Mouse (Mus musculus): ENCODE results near the gene C1qc. TPM values are rescaled to one million over a fixed set of nuclear protein-coding genes. Genes with fewer than 3 reads are reported as not detected.

The C1qc gene
- 348 and 460 TPM in 2 replicates for polyA plus RNA-seq (2012; rRNA removed; ENCODE audit: low replicate concordance)

GRCm38 (mm10) chr4:136892811-136893210 is at the start of gene C1qc:
C1qc (minus strand) TSS chr4:136893065.

GRCm38 (mm10) chr4:136898637-136899036 is 5.8 kb upstream of the C1qc start, which contains the start of gene C1qa:
C1qa (minus strand) TSS chr4:136898803.

DNA sequence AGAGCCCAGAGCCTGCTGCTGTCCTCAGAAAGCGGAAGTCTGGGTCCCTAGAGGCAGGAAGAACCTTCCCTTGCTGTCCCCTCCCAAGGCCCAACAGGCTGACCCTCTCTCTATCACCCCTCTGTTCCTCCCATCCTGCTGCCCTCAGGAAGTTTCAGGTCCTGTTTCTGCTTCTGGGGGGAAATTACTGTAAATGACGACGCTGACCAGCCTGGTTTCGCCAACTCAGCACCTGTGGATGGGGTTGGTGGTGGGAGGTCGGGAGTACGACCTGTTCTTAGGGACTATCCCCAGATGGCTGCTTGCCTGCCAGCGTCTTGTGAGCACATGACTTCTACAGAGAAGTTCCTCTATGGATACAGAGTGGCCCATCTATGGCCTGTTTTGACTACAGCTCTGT is 6.8 kb downstream of the C1qc start, which contains the start of gene C1qb:
Gene C1qb (minus strand): TSS at position 87 of the 400 bp plus-strand sequence.

Other genes with a start within 250 kb of the C1qc start
- gene Ephb2, start 57.1 kb downstream of the C1qc start, polyA plus RNA-seq (2012; rRNA removed; ENCODE audit: low replicate concordance): 12.2 and 25.1 TPM in 2 replicates
- gene C1qb, start 6.9 kb downstream of the C1qc start, polyA plus RNA-seq (2012; rRNA removed; ENCODE audit: low replicate concordance): 337 and 397 TPM in 2 replicates
- gene C1qa, start 5.7 kb upstream of the C1qc start, polyA plus RNA-seq (2012; rRNA removed; ENCODE audit: low replicate concordance): 216 and 318 TPM in 2 replicates
- gene Epha8, start 63.8 kb upstream of the C1qc start, polyA plus RNA-seq (2012; rRNA removed; ENCODE audit: low replicate concordance): 0.04 and 0.05 TPM in 2 replicates
- 10.8 and 11.1 TPM in 2 replicates for gene Zbtb40, start 155.7 kb upstream of the C1qc start, polyA plus RNA-seq (2012; rRNA removed; ENCODE audit: low replicate concordance)